Mouse (Mus musculus) CH12.LX (cell line): ENCODE measurements around the gene Dcxr. TPM values are rescaled to one million over a fixed set of nuclear protein-coding genes. Genes with fewer than 3 reads are reported as not detected.

Source experiments
- DNase-seq: peaks from one replicate; pipeline ENCODE4 v3.0.0-alpha.2; 2013; ENCODE audit errors: extremely low read depth
- H3K27ac ChIP-seq: 2 replicates; pipeline ENCODE4 v1.5.1; 2012; ENCODE audit warnings: low read depth, mild to moderate bottlenecking, control low read depth, moderate library complexity; ENCODE audit not compliant: insufficient read depth
- H3K27me3 ChIP-seq: replicated peaks from 2 replicates; pipeline ENCODE3; 2012; ENCODE audit warnings: inconsistent platforms
- H3K36me3 ChIP-seq, 2 experiments: replicated peaks in 1 of 2; 2 replicates each; pipeline versions ENCODE3 to v1.6.1; 2012; ENCODE audit warnings: inconsistent platforms in 1 of 2, low read length in 1 of 2, mild to moderate bottlenecking in 1 of 2, mixed read lengths in 1 of 2, moderate library complexity in 1 of 2; ENCODE audit not compliant: control insufficient read depth in 1 of 2, insufficient read depth in 1 of 2
- H3K4me1 ChIP-seq, 2 experiments: 2 replicates each; pipeline ENCODE4 v1.6.1; 2012; ENCODE audit warnings: inconsistent platforms in 1 of 2, moderate library complexity in 1 of 2; ENCODE audit not compliant: insufficient read depth in 2 of 2, control insufficient read depth in 1 of 2
- H3K4me2 ChIP-seq: 2 replicates; pipeline ENCODE4 v1.6.1; 2012; ENCODE audit warnings: low read depth, mild to moderate bottlenecking, control low read depth; ENCODE audit not compliant: poor library complexity, insufficient read depth, severe bottlenecking
- H3K4me3 ChIP-seq, 3 experiments: fragments of 150-350 bp in 1 of 3; sonication (generic) in 1 of 3; replicated peaks in 1 of 3; 2 replicates each; pipeline versions ENCODE3 to v1.5.1; 2011 to 2012; ENCODE audit warnings: low read depth in 2 of 3, low read length in 2 of 3, mild to moderate bottlenecking in 2 of 3, moderate library complexity in 2 of 3, control low read depth in 1 of 3, improper control_type of control experiment in 1 of 3, inconsistent platforms in 1 of 3, mixed read lengths in 1 of 3; ENCODE audit not compliant: poor library complexity in 1 of 3
- H3K79me2 ChIP-seq: replicated peaks from 2 replicates; pipeline ENCODE4 v1.6.1; 2012; ENCODE audit warnings: mild to moderate bottlenecking, moderate library complexity; ENCODE audit not compliant: control insufficient read depth, poor library complexity, insufficient read depth, severe bottlenecking; ENCODE audit errors: extremely low read depth
- H3K9ac ChIP-seq: 2 replicates; pipeline ENCODE4 v1.6.1; 2012; ENCODE audit warnings: low read depth, mild to moderate bottlenecking, control low read depth, moderate library complexity; ENCODE audit not compliant: insufficient read depth
- H3K9me3 ChIP-seq: replicated peaks from 2 replicates; pipeline ENCODE3; 2012; ENCODE audit warnings: low read length, inconsistent platforms, mixed read lengths
- CHD2 ChIP-seq: IDR thresholded peaks from 2 replicates; pipeline ENCODE4 v1.6.1; 2011; ENCODE audit warnings: low read length, improper control_type of control experiment
- CTCF ChIP-seq, 2 experiments: IDR thresholded peaks in 1 of 2; conservative IDR thresholded peaks in 1 of 2; 2 replicates each; pipeline ENCODE4 v1.5.1; 2011 to 2012; ENCODE audit warnings: low read depth in 2 of 2, low read length in 2 of 2, improper control_type of control experiment in 1 of 2, inconsistent platforms in 1 of 2, mild to moderate bottlenecking in 1 of 2, moderate library complexity in 1 of 2
- EP300 ChIP-seq: IDR thresholded peaks from 2 replicates; pipeline ENCODE4 v1.6.1; 2011; ENCODE audit warnings: low read length, improper control_type of control experiment
- HCFC1 ChIP-seq: IDR thresholded peaks from 2 replicates; pipeline ENCODE4 v1.6.1; 2012; ENCODE audit warnings: low read depth, mild to moderate bottlenecking, inconsistent platforms, low read length, improper control_type of control experiment
- IRF4 ChIP-seq: IDR thresholded peaks from 2 replicates; pipeline ENCODE4 v1.6.1; 2014; ENCODE audit warnings: low read depth, mild to moderate bottlenecking, inconsistent platforms, low read length, improper control_type of control experiment
- NRF1 ChIP-seq: IDR thresholded peaks from 2 replicates; pipeline ENCODE4 v1.6.1; 2014; ENCODE audit warnings: low read depth, mild to moderate bottlenecking, inconsistent platforms, low read length, improper control_type of control experiment, moderate library complexity
- USF1 ChIP-seq: IDR thresholded peaks from 2 replicates; pipeline ENCODE4 v1.6.1; 2014; ENCODE audit warnings: low read depth, mild to moderate bottlenecking, inconsistent platforms, low read length, improper control_type of control experiment
- ZKSCAN1 ChIP-seq: IDR thresholded peaks from 2 replicates; pipeline ENCODE4 v1.6.1; 2012; ENCODE audit warnings: low read depth, inconsistent platforms, low read length, improper control_type of control experiment, borderline replicate concordance
- ZNF384 ChIP-seq: IDR thresholded peaks from 2 replicates; pipeline ENCODE4 v1.6.1; 2012; ENCODE audit warnings: low read depth, low read length, improper control_type of control experiment, inconsistent platforms
- dilution Hi-C: fragments of 300-500 bp; cut with MboI; formaldehyde crosslinking; loops from 2 replicates; pipeline ENCODE4 v1.14.3; 2020; ENCODE audit warnings: low sequenced_read_pairs; ENCODE audit not compliant: extremely low pct_unique_long_range_greater_than_20kb, extremely low pct_ligation_motif_present
- in situ Hi-C: fragments of 300-500 bp; cut with MboI; formaldehyde crosslinking; loops from 3 replicates; pipeline ENCODE4 v1.14.3; 2019; ENCODE audit warnings: low sequenced_read_pairs, low pct_ligation_motif_present, low pct_unique_long_range_greater_than_20kb, mixed read lengths
- polyA plus RNA-seq: library from polyadenylated mRNA; unstranded; fragments of >175 nt; gene quantifications from 2 replicates; pipeline ENCODE4 v1.2.1, GENCODE M21; 2012; ENCODE audit warnings: low read depth; ENCODE audit not compliant: insufficient read length
- total RNA-seq, 2 experiments: library from RNA; depleted of rRNA; stranded (reverse); fragments of 300-350 nt in 1 of 2; fragments of >200 nt in 1 of 2; gene quantifications; 2 replicates each; pipeline ENCODE4 v1.2.3; 2012 to 2014

Gene Dcxr
- total and polyA plus RNA-seq, 3 experiments = 23.3 to 74.7 (median 24.1) TPM

GRCm38 (mm10) chr11:120686650-120687272 is 40.3 kb downstream of the Dcxr start:
- Histone ChIP-seq H3K9ac (no peak overlapping the region), H3K9me3 (no peaks in the 10 kb centered on the region), H3K36me3 (peaks cover 45 to 90% of the 10 kb centered on the region in 2 experiments), H3K27me3 (no peaks in the 10 kb centered on the region), H3K4me2 (no peak overlapping the region), H3K27ac (no peak overlapping the region), H3K4me1 (no peaks in the 10 kb centered on the region), H3K79me2 (no peaks in the 10 kb centered on the region), H3K4me3 (no peak overlapping the region)
- in situ Hi-C loops = loop anchor here (10.0 kb wide), 1 partner anchor 62 kb away; the partner anchor contains the start of gene Sirt7
- dilution Hi-C loops = no loop called here
- no peak for DNase-seq
- TF ChIP-seq CHD2 (no peak), NRF1 (no peak), ZKSCAN1 (no peak)

GRCm38 (mm10) chr11:120684660-120685059 is 42.4 kb downstream of the Dcxr start:
- Histone ChIP-seq H3K27me3 (no peaks in the 10 kb centered on the region), H3K79me2 (no peaks in the 10 kb centered on the region), H3K36me3 (peaks cover 50 to 93% of the 10 kb centered on the region in 2 experiments), H3K9me3 (no peaks in the 10 kb centered on the region), H3K9ac (no peak overlapping the region), H3K4me3 (no peak overlapping the region), H3K27ac (no peak overlapping the region), H3K4me2 (no peak overlapping the region), H3K4me1 (no peaks in the 10 kb centered on the region)
- TF ChIP-seq ZNF384 (no peak), IRF4 (no peak), USF1 (no peak), EP300 (no peak)
- no peak for DNase-seq
- dilution Hi-C loops = no loop called here
- in situ Hi-C loops = loop anchor here (10.0 kb wide), 1 partner anchor 60 kb away; the partner anchor contains the start of gene Sirt7

- H3K27me3 ChIP-seq = no peaks in the 10 kb centered on the region
- peaks cover 49 to 93% of the 10 kb centered on the region in 2 experiments for H3K36me3 ChIP-seq
- no peak for DNase-seq
- no peaks in the 10 kb centered on the region for H3K79me2 ChIP-seq
- no peak overlapping the region for H3K4me3 ChIP-seq
- no peak overlapping the region for H3K9ac ChIP-seq
- dilution Hi-C loops (no loop called here), in situ Hi-C loops (loop anchor here (10.0 kb wide), 1 partner anchor 59 kb away; the partner anchor contains the start of gene Sirt7)
- no peak overlapping the region for H3K4me2 ChIP-seq
- no peak for TF ChIP-seq HCFC1
- 0 out of 4 replicates have a peak, but pooled peaks of 1 of the 2 experiments have one; percentile 7 for TF ChIP-seq CTCF (conservative IDR thresholded peaks at IDR 0.05 in 1 of 2, IDR thresholded peaks at IDR 0.05 in 1 of 2; ENCODE audit: low read depth in 2 of 2, low read length in 2 of 2)
- no peak overlapping the region for H3K27ac ChIP-seq
- H3K9me3 ChIP-seq = no peaks in the 10 kb centered on the region
- no peaks in the 10 kb centered on the region for H3K4me1 ChIP-seq
Observed at GRCm38 (mm10) chr11:120684086-120684485, 43.0 kb downstream of the Dcxr start.
